Mouse (Mus musculus): ENCODE results near the gene P2rx6.

GRCm38 (mm10) chr16:17583064-17583463 is 21.4 kb downstream of the P2rx6 start, which contains the start of gene Slc7a4:
- TF ChIP-seq CTCF (IDR thresholded peaks at IDR 0.05; ENCODE audit: low read depth), result peak; percentile 84
- TF ChIP-seq EP300 (IDR thresholded peaks at IDR 0.05; ENCODE audit: low read depth), result no peak
